Mouse (Mus musculus): Measurements from ENCODE around the gene Stra6.

DNA sequence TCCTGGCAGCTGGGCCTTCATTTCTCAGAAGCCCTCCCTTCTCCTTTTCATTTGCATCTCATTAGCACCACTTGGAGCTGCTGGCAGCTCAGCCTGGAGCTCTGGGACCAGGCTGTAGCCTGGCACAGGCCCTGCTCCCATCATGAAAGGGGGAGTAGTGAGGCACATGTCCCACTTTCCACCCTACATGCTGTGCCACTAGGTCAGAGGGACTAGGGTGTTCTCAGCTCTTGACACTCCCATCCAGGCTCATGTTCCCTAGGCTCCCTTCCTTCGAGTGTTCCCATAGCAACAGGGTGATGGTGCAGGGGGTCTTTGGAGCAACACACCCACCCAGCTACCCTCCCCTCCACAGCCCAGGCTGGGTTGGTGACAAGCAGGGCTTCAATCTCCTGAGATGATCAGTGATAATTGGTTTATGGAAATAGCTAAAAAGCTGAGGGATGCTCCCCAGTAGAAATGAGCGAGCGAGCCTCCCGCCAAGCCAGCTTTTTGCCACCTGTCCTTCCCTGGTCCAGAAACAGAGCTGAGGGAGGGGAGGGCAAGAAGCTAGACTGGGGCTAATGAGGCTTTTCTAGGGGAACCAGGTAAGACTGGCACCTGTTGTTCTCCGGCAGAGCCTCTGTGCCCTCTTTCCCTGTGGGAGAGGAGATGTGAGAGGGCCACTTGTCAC, 33.2 kb downstream of the Stra6 start:
- TF ChIP-seq POLR2A (IDR thresholded peaks at IDR 0.05; ENCODE audit: low read depth, low read length) (no peak), CTCF (IDR thresholded peaks at IDR 0.05; ENCODE audit: borderline replicate concordance, insufficient read depth, low read length) (no peak)
